Mouse (Mus musculus) CH12.LX (cell line): ENCODE data around the gene Cry2.

Experiments
- CTCF ChIP-seq, 2 experiments: IDR thresholded peaks in 1 of 2; conservative IDR thresholded peaks in 1 of 2; 2 replicates each; pipeline ENCODE4 v1.5.1; 2011 to 2012; ENCODE audit warnings: low read depth in 2 of 2, low read length in 2 of 2, improper control_type of control experiment in 1 of 2, inconsistent platforms in 1 of 2, mild to moderate bottlenecking in 1 of 2, moderate library complexity in 1 of 2
- ELF1 ChIP-seq: IDR thresholded peaks from 2 replicates; pipeline ENCODE4 v1.6.1; 2014; ENCODE audit warnings: low read depth, mild to moderate bottlenecking, inconsistent platforms, low read length, improper control_type of control experiment
- MAFK ChIP-seq: IDR thresholded peaks from 2 replicates; pipeline ENCODE4 v1.6.1; 2011; ENCODE audit warnings: low read length, improper control_type of control experiment; ENCODE audit not compliant: insufficient replicate concordance
- MYC ChIP-seq: IDR thresholded peaks from 2 replicates; pipeline ENCODE4 v1.6.1; 2011; ENCODE audit warnings: low read depth, mild to moderate bottlenecking, improper control_type of control experiment, low read length
- USF1 ChIP-seq: IDR thresholded peaks from 2 replicates; pipeline ENCODE4 v1.6.1; 2014; ENCODE audit warnings: low read depth, mild to moderate bottlenecking, inconsistent platforms, low read length, improper control_type of control experiment

- TF ChIP-seq MYC, result no peak
- TF ChIP-seq CTCF (conservative IDR thresholded peaks at IDR 0.05 in 1 of 2, IDR thresholded peaks at IDR 0.05 in 1 of 2; ENCODE audit: low read depth in 2 of 2, low read length in 2 of 2), result no peak
- TF ChIP-seq MAFK, result no peak
- TF ChIP-seq USF1, result no peak
- TF ChIP-seq ELF1, result no peak
These were observed 48.5 kb downstream of the Cry2 start for GRCm38 (mm10) chr2:92385113-92386051.
